Mouse (Mus musculus) MEL (cell line): ENCODE results near the gene Olfr71. TPM values are rescaled to one million over a fixed set of nuclear protein-coding genes. Genes with fewer than 3 reads are reported as not detected.

Experiments
- DNase-seq: peaks from one replicate; pipeline ENCODE4 v3.0.0; 2011; ENCODE audit warnings: low read depth, low spot score
- H3K27ac ChIP-seq: 2 replicates; pipeline ENCODE4 v1.5.1; 2012; ENCODE audit warnings: low read depth, mild to moderate bottlenecking, control low read depth, low read length, moderate library complexity; ENCODE audit not compliant: control insufficient read depth
- H3K27me3 ChIP-seq, 2 experiments: fragments of 150-350 bp in 1 of 2; sonication (generic) in 1 of 2; 2 replicates each; pipeline ENCODE4 v1.6.1; 2012; ENCODE audit warnings: low read length in 2 of 2, mild to moderate bottlenecking in 2 of 2, improper control_type of control experiment in 1 of 2, moderate library complexity in 1 of 2; ENCODE audit not compliant: insufficient read depth in 2 of 2, control insufficient read depth in 1 of 2
- H3K36me3 ChIP-seq, 2 experiments: 2 replicates each; pipeline ENCODE4 v1.6.1; 2012 to 2014; ENCODE audit warnings: low read length in 2 of 2, improper control_type of control experiment in 1 of 2, inconsistent platforms in 1 of 2, mild to moderate bottlenecking in 1 of 2; ENCODE audit not compliant: insufficient read depth in 2 of 2, control insufficient read depth in 1 of 2
- H3K4me1 ChIP-seq, 2 experiments: fragments of 150-350 bp in 1 of 2; sonication (generic) in 1 of 2; 2 replicates each; pipeline ENCODE4 v1.6.1; 2012; ENCODE audit warnings: low read length in 2 of 2, improper control_type of control experiment in 1 of 2, mild to moderate bottlenecking in 1 of 2; ENCODE audit not compliant: insufficient read depth in 2 of 2, control insufficient read depth in 1 of 2
- H3K4me3 ChIP-seq, 2 experiments: fragments of 150-350 bp in 1 of 2; sonication (generic) in 1 of 2; 2 replicates each; pipeline ENCODE4 v1.5.1; 2012; ENCODE audit warnings: low read depth in 2 of 2, low read length in 2 of 2, mild to moderate bottlenecking in 2 of 2, moderate library complexity in 2 of 2, control low read depth in 1 of 2, improper control_type of control experiment in 1 of 2; ENCODE audit not compliant: control insufficient read depth in 1 of 2, insufficient read depth in 1 of 2
- H3K79me2 ChIP-seq: 2 replicates; pipeline ENCODE4 v1.6.1; 2012; ENCODE audit warnings: mild to moderate bottlenecking, low read length, moderate library complexity; ENCODE audit not compliant: control insufficient read depth, poor library complexity, insufficient read depth
- H3K9ac ChIP-seq: 2 replicates; pipeline ENCODE4 v1.6.1; 2012; ENCODE audit warnings: low read depth, mild to moderate bottlenecking, control low read depth, low read length, moderate library complexity; ENCODE audit not compliant: control insufficient read depth, poor library complexity, severe bottlenecking
- H3K9me3 ChIP-seq: fragments of 150-350 bp; sonication (generic); replicated peaks from 2 replicates; pipeline ENCODE4 v1.6.1; 2012; ENCODE audit warnings: mild to moderate bottlenecking, low read length, improper control_type of control experiment, moderate library complexity; ENCODE audit not compliant: insufficient read depth
- CHD1 ChIP-seq: IDR thresholded peaks from 2 replicates; pipeline ENCODE4 v1.6.1; 2012; ENCODE audit warnings: low read depth, mild to moderate bottlenecking, inconsistent platforms, low read length, improper control_type of control experiment
- CHD2 ChIP-seq: IDR thresholded peaks from 2 replicates; pipeline ENCODE4 v1.6.1; 2011; ENCODE audit warnings: low read length, improper control_type of control experiment
- E2F4 ChIP-seq: IDR thresholded peaks from 2 replicates; pipeline ENCODE4 v1.6.1; 2011; ENCODE audit warnings: low read depth, low read length, improper control_type of control experiment, borderline replicate concordance
- GABPA ChIP-seq: IDR thresholded peaks from 2 replicates; pipeline ENCODE4 v1.6.1; 2012; ENCODE audit warnings: low read depth, mild to moderate bottlenecking, inconsistent platforms, low read length, improper control_type of control experiment, moderate library complexity
- GATA1 ChIP-seq: IDR thresholded peaks from 2 replicates; pipeline ENCODE4 v1.6.1; 2011; ENCODE audit warnings: low read depth, low read length, improper control_type of control experiment
- HCFC1 ChIP-seq: IDR thresholded peaks from 2 replicates; pipeline ENCODE4 v1.6.1; 2012; ENCODE audit warnings: low read depth, mild to moderate bottlenecking, inconsistent platforms, low read length, improper control_type of control experiment, moderate library complexity
- KAT2A ChIP-seq: conservative IDR thresholded peaks from 2 replicates; pipeline ENCODE4 v1.6.1; 2012; ENCODE audit warnings: low read depth, low read length, improper control_type of control experiment, inconsistent platforms
- MEF2A ChIP-seq: IDR thresholded peaks from 2 replicates; pipeline ENCODE4 v1.6.1; 2014; ENCODE audit warnings: low read depth, mild to moderate bottlenecking, inconsistent platforms, low read length, improper control_type of control experiment; ENCODE audit not compliant: poor library complexity, insufficient replicate concordance, severe bottlenecking; ENCODE audit errors: extremely low read depth
- MYB ChIP-seq: IDR thresholded peaks from 2 replicates; pipeline ENCODE4 v1.6.1; 2011; ENCODE audit warnings: mild to moderate bottlenecking, low read depth, low read length, improper control_type of control experiment
- POLR2AphosphoS2 ChIP-seq: IDR thresholded peaks from 2 replicates; pipeline ENCODE4 v1.6.1; 2011; ENCODE audit warnings: low read length, improper control_type of control experiment
- POLR2AphosphoS5 ChIP-seq: IDR thresholded peaks from 2 replicates; pipeline ENCODE4 v1.6.1; 2012; ENCODE audit warnings: low read depth, borderline replicate concordance, mild to moderate bottlenecking, inconsistent platforms, low read length, moderate library complexity, mixed read lengths
- USF1 ChIP-seq: IDR thresholded peaks from 2 replicates; pipeline ENCODE4 v1.6.1; 2014; ENCODE audit warnings: low read depth, mild to moderate bottlenecking, inconsistent platforms, low read length, improper control_type of control experiment, moderate library complexity
- USF2 ChIP-seq, 2 experiments: IDR thresholded peaks; 2 replicates each; pipeline ENCODE4 v1.6.1; 2011 to 2012; ENCODE audit warnings: improper control_type of control experiment in 2 of 2, low read length in 2 of 2, borderline replicate concordance in 1 of 2, inconsistent platforms in 1 of 2, low read depth in 1 of 2, mild to moderate bottlenecking in 1 of 2; ENCODE audit not compliant: insufficient read depth in 1 of 2
- polyA plus RNA-seq, 2 experiments: library from polyadenylated mRNA; stranded (reverse) in 1 of 2; unstranded in 1 of 2; fragments of >175 nt in 1 of 2; fragments of >200 nt in 1 of 2; gene quantifications; 2 replicates each; pipeline versions ENCODE4 v1.2.1 to v1.2.4; 2012; ENCODE audit warnings: low replicate concordance in 2 of 2, low read depth in 1 of 2; ENCODE audit not compliant: insufficient read length in 2 of 2, insufficient read depth in 1 of 2, missing spikeins in 1 of 2
- total RNA-seq: library from RNA; depleted of rRNA; stranded (reverse); fragments of 300-350 nt; gene quantifications from 2 replicates; pipeline ENCODE4 v1.2.3, GENCODE M21; 2012

Gene Olfr71
- total and polyA plus RNA-seq, 3 experiments: not detected

DNA sequence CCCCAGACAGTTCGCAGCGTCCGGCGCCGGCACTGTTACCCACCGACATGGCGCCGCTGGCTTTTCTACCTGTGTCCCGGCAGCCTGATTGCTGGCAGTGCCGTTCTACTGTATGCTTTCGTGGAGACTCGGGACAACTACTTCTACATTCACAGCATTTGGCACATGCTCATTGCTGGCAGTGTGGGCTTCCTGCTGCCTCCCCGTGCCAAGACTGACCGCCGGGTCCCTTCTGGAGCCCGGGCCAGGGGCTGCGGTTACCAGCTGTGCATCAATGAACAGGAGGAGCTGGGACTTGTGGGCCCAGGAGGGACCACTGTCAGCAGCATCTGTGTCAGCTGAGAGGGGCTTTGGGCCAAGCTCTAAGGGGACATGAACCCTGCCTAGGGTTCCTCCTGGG lies 20.0 kb downstream of the Olfr71 start:
- Histone ChIP-seq H3K4me3 (no peak overlapping the region), H3K9me3 (no peaks in the 10 kb centered on the region), H3K4me1 (peaks cover 4 to 19% of the 10 kb centered on the region in 2 experiments), H3K27me3 (no peaks in the 10 kb centered on the region), H3K79me2 (no peaks in the 10 kb centered on the region), H3K9ac (no peak overlapping the region), H3K36me3 (peaks cover 0 to 18% of the 10 kb centered on the region in 2 experiments; a peak in 2 of 4 replicates), H3K27ac (no peak overlapping the region)
- no peak for DNase-seq
- TF ChIP-seq MEF2A (no peak), E2F4 (no peak), POLR2AphosphoS5 (no peak)

- Histone ChIP-seq H3K79me2 (no peaks in the 10 kb centered on the region), H3K27me3 (no peaks in the 10 kb centered on the region), H3K9ac (no peak overlapping the region), H3K4me1 (no peaks in the 10 kb centered on the region), H3K9me3 (no peaks in the 10 kb centered on the region), H3K4me3 (no peak overlapping the region), H3K36me3 (no peaks in the 10 kb centered on the region), H3K27ac (no peak overlapping the region)
- no peak for TF ChIP-seq CHD2
- no peak for TF ChIP-seq MYB
- TF ChIP-seq USF1: no peak
- no peak for TF ChIP-seq USF2 (IDR thresholded peaks at IDR 0.05; ENCODE audit: borderline replicate concordance in 1 of 2, insufficient read depth in 1 of 2, low read depth in 1 of 2, low read length in 2 of 2)
- no peak for TF ChIP-seq GATA1
- TF ChIP-seq CHD1: no peak
- TF ChIP-seq KAT2A: no peak
- no peak for DNase-seq
These were observed 30.5 kb downstream of the Olfr71 start for GRCm38 (mm10) chr4:43679416-43680043.

GRCm38 (mm10) chr4:43678541-43678940 lies 31.5 kb downstream of the Olfr71 start:
- no peak overlapping the region for H3K4me3 ChIP-seq
- no peaks in the 10 kb centered on the region for H3K4me1 ChIP-seq
- H3K79me2 ChIP-seq: no peaks in the 10 kb centered on the region
- H3K27me3 ChIP-seq: no peaks in the 10 kb centered on the region
- H3K9me3 ChIP-seq: no peaks in the 10 kb centered on the region
- TF ChIP-seq GABPA (no peak), HCFC1 (no peak), POLR2AphosphoS2 (no peak)
- TF ChIP-seq, all 39 proteins: peak for 0
- Histone ChIP-seq H3K9ac (no peak overlapping the region), H3K27ac (no peak overlapping the region), H3K36me3 (no peaks in the 10 kb centered on the region)
- no peak for DNase-seq
